Mouse (Mus musculus) layer of hippocampus, adult 2 months (tissue): ENCODE measurements around the gene Gm10974. TPM values are rescaled to one million over a fixed set of nuclear protein-coding genes. Genes with fewer than 3 reads are reported as not detected.
A peak's percentile ranks its signal among the peaks of the same experiment; 100 is the strongest.

Experiments used
- DNase-seq, 2 experiments: peaks; one replicate each; pipeline ENCODE4 v3.0.0; 2022; ENCODE audit warnings: low spot score in 2 of 2
- H3K27ac ChIP-seq: fragments of 200-600 bp; 2 replicates; pipeline ENCODE4 v1.8.1; 2022
- H3K4me3 ChIP-seq: fragments of 200-600 bp; 2 replicates; pipeline ENCODE4 v1.8.1; 2022; ENCODE audit warnings: mild to moderate bottlenecking
- CTCF ChIP-seq: fragments of 200-600 bp; conservative IDR thresholded peaks from 2 replicates; pipeline ENCODE4 v1.8.1; 2022; ENCODE audit warnings: antibody characterized with exemption, mild to moderate bottlenecking, moderate library complexity
- long read RNA-seq, 2 experiments: library from polyadenylated mRNA; stranded (forward); transcript quantifications; one replicate each; pipeline ENCODE4 v2.0.0; 2021; ENCODE audit warnings: borderline mapping rate in 2 of 2
- total RNA-seq, 2 experiments: library from RNA; stranded (reverse); gene quantifications; 2 replicates each; pipeline ENCODE4 v1.2.3; 2021

Gm10974 gene
- total RNA-seq, result not detected
- long read RNA-seq, experiment 1, result 0 reads
- long read RNA-seq, experiment 2, result 0 reads

- H3K27ac ChIP-seq, result no peak within 1 kb of the TSS
- no peak for TF ChIP-seq CTCF
- no peak for DNase-seq
- H3K4me3 ChIP-seq, result no peak within 1 kb of the TSS
Observed at GRCm38 (mm10) chr7:66365904-66366303, at the start of gene Gm10974. Gene Gm10974 (plus strand): TSS chr7:66365905.

DNA sequence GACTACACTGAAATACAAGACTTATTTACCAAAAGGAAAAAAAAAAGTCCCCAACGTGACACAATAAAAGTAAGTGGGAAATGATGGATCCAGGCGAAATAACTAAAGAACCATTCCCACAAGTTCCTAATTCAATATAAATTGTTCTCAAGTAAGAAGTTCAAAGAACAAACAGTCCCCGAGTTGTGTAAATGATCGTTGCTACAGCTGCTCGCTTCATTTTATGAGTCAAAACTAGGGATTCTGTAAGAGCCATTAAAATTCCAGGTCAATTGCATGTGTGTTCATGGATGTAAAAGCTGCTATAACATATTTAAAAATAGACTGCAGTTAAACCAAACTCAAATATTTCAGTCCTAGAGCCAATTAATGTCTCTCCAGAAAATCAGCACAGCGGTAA lies 47.6 kb upstream of the Gm10974 start:
- no peak for TF ChIP-seq CTCF
- Histone ChIP-seq H3K4me3 (no peak overlapping the region), H3K27ac (no peak overlapping the region)
- DNase-seq, result no peak

DNA sequence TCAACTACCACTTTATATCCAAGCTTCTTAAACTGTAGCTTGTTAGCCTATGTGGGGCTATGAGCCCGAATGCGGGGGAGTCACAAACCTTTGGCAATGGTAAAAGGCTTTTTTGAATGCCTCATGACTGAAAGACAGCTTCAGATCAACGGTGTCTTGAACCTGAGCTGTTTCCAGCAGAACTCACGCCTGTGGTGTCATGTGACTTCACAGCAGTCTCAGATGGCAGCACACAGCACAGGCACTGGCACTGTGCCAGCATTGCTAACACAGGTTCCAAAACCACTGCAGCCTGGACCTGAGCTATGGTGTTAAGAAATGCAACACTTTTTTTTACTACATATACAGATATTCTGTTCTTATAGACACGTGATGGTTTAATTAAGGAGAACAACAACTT lies 44.7 kb upstream of the Gm10974 start:
- no peak for TF ChIP-seq CTCF
- DNase-seq, result no peak
- Histone ChIP-seq H3K4me3 (no peak overlapping the region), H3K27ac (no peak overlapping the region)

DNA sequence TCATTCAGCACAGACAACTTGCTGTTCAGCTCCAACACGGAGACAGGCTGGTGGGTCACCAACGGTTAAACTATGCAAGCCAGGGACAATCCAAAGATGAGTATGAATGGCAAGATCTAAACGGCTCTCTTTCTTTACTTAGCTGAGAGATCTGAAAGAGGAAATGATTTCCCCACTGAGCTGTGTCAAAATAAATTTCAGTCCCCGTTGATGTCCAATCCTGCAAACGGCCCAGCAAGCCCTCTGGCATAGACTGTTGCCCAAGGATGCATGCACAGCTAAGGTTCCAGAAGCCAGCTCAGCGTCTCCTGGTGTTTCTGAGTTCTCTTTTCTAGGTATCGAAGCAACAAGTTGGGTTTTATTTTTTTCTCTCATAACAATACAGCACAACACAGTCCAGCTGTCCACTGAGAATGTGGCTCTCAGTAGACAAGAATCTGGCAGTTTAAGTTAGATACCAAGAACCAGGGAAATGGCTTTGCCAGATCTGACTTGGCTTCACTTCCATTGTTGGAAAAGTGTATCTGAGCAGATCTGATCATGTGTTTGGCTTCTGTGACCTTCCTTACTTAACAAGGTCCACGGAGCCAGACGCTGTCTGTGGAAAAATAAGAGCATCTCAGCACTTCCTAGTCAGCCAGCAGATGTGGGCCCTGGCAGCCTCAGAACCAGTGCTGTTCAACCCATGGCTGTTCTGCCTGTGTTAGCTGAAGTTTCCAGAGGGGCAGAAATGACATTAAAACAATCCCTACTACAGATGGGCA lies 42.3 kb upstream of the Gm10974 start:
- DNase-seq, result no peak
- Histone ChIP-seq H3K27ac (no peak overlapping the region), H3K4me3 (no peak overlapping the region)
- TF ChIP-seq CTCF, result no peak

- no peak for DNase-seq
- Histone ChIP-seq H3K27ac (no peak overlapping the region), H3K4me3 (no peak overlapping the region)
- TF ChIP-seq CTCF, result no peak
Observed at GRCm38 (mm10) chr7:66325419-66326053, 40.2 kb upstream of the Gm10974 start.

- Histone ChIP-seq H3K27ac (no peak overlapping the region), H3K4me3 (no peak overlapping the region)
- TF ChIP-seq CTCF, result no peak
- no peak for DNase-seq
Observed at GRCm38 (mm10) chr7:66327516-66327915, 38.2 kb upstream of the Gm10974 start.

GRCm38 (mm10) chr7:66330610-66331009 lies 35.1 kb upstream of the Gm10974 start:
- no peak for DNase-seq
- Histone ChIP-seq H3K4me3 (no peak overlapping the region), H3K27ac (no peak overlapping the region)
- no peak for TF ChIP-seq CTCF

DNA sequence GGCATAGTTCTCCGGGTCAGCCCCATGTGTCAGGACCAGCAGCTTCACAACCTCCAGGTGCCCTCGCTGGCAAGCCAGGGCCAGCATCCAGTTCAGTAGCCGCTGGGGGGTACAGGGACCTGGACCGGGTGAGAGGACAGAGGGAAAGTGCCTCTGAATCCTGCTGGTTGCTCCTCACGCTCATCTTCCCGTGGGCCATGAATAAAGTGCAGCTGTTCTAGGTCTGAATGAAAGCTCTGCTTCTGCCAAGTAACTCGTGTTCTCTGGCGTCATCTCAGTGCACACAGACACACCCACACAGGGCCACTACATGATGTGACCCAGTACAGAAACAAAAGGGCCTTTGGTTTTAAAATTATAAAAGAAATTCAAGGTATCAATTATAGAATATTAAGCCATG lies 33.4 kb upstream of the Gm10974 start:
- Histone ChIP-seq H3K27ac (no peak overlapping the region), H3K4me3 (no peak overlapping the region)
- no peak for DNase-seq

GRCm38 (mm10) chr7:66333906-66334500 lies 31.7 kb upstream of the Gm10974 start:
- H3K4me3 ChIP-seq, result no peak overlapping the region
- no peak overlapping the region for H3K27ac ChIP-seq
- no peak for DNase-seq
- TF ChIP-seq CTCF, result no peak

More for the DNA sequence above, 33.4 kb upstream of the Gm10974 start:
- no peak for TF ChIP-seq CTCF

DNA sequence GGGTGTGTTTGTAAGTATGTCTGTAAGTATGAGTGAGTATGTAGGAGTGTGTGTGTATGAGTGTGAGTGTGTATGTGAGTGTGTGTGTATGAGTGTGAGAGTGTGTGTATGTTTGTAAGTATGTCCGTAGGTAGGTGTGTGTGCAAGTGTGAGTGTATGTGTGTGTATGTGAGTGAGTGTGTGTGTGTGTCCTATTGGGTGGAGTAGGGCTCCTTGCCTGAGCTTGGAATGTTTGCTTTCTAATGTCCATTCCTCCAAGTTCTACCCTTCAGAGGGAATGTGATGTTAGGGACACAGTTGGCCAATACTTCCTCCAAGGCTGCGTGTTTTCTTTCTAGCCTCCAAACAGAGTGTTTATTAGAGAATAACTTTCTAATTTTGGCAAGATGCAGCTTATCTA lies 28.8 kb upstream of the Gm10974 start:
- Histone ChIP-seq H3K27ac (no peak overlapping the region), H3K4me3 (no peak overlapping the region)
- DNase-seq, result no peak
- TF ChIP-seq CTCF, result no peak

- no peak overlapping the region for H3K27ac ChIP-seq
- no peak for DNase-seq
- no peak overlapping the region for H3K4me3 ChIP-seq
- TF ChIP-seq CTCF, result no peak
Observed at GRCm38 (mm10) chr7:66339625-66340024, 26.1 kb upstream of the Gm10974 start.

DNA sequence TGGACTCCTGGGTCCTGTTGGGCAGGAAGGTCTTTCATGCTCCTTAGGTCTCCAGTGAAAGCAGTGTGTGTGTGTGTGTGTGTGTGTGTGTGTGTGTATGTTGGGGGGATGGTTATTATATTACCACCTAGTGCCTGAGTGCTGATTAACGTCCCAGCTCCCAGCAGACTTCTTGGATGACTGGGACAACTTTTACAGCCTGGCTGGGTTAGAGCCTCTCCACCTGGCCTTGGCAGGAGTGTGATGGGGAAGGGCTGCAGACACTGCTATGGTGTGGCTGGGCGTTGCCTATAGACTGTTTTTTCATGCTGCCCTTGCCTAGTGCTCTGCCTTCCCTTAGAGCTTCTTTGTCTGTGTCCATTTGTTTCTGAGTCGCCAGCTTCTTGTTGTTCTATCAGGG lies 25.7 kb upstream of the Gm10974 start:
- H3K27ac ChIP-seq, result no peak overlapping the region
- no peak for DNase-seq
- TF ChIP-seq CTCF, result no peak
- no peak overlapping the region for H3K4me3 ChIP-seq

DNA sequence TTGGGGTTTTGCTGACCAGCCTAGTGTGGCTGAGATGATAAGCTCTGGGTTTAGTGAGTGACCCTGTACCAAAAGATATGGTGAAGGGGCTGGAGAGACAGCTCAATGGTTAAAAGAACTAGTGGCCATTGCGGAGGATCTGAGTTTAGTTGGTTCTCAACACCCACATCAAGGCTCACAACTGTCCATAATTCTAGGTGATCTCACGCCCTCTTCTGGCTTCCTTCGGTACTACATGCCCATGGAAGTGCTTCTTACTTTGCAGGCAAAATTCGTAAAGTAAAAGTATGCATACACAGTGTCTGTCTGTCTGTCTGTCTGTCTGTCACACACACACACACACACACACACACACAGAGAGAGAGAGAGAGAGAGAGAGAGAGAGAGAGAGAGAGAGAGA lies 23.4 kb upstream of the Gm10974 start:
- TF ChIP-seq CTCF, result peak; percentile 75
- Histone ChIP-seq H3K27ac (no peak overlapping the region), H3K4me3 (no peak overlapping the region)
- peak in 1 of 2 experiments; percentile 45 for DNase-seq
